Mouse (Mus musculus) limb, embryonic 15.5 days (tissue): Measurements from ENCODE around the gene Tuba3b. TPM values are rescaled to one million over a fixed set of nuclear protein-coding genes. Genes with fewer than 3 reads are reported as not detected.

ENCODE experiments used
- polyA plus RNA-seq: library from polyadenylated mRNA; unstranded; fragments of >200 nt; fragmentation: Nextera tagmentation; extraction: Ambion mirVana; gene quantifications from 2 replicates; pipeline ENCODE4 v1.2.1, GENCODE M21; 2015

Tuba3b gene
- polyA plus RNA-seq, 1 experiment from 2014 or later: not detected

Other genes starting within 250 kb of the Tuba3b start
- 0.86 TPM in 2 replicates for gene Lmntd1, start 1.4 kb upstream of the Tuba3b start, polyA plus RNA-seq
- 9.9 and 13.6 TPM in 2 replicates for gene Rassf8, start 131.0 kb downstream of the Tuba3b start, polyA plus RNA-seq
- gene Bhlhe41, start 249.8 kb downstream of the Tuba3b start, polyA plus RNA-seq: 2.2 and 3.0 TPM in 2 replicates